In the genomic region with DNA sequence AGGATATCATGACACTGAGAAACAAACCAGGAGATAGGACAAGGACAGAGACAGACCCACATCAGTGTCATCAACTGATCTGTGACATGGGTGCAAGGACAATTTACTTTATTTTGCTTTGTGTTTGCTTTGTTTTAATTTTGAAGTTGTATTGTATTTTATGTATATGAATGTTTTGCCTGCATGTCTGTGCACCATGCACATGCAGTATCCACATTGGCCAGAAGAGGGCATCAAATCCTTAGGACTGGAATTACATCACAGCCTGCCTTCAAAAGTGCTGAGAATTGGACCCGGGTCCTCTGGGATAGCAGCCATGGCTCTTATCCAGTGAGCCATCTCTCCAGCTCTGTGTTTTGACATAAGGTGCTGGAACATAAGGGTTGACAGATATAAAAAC, we compare ENCODE assay signal across 12 mouse cellular contexts. TPM values are rescaled to one million over a fixed set of nuclear protein-coding genes. Genes with fewer than 3 reads are reported as not detected.
DNase-seq lines count a peak whose midpoint lies in the region; ATAC-seq and TF ChIP-seq lines count a peak whose summit lies in the region.
"Had no signal": no experiment of that assay in that cellular context is flagged by ENCODE, and none has a peak within 500 bp of the region (broad histone marks: within the 10 kb centered on the region; RNA-seq: fewer than 3 reads in every experiment).

No protein-coding gene starts in this region.

- no peaks in the 10 kb centered on the region for H3K4me1 ChIP-seq in kidney, adult 2 months (ENCODE audit: control insufficient read depth, insufficient read depth, low read length)
- H3K4me1 ChIP-seq in kidney, embryonic 15.5 days, result no peaks in the 10 kb centered on the region
- H3K4me1 ChIP-seq in stomach, postnatal 0 days (replicated peaks; ENCODE audit: control insufficient read depth, insufficient read depth), result no peaks in the 10 kb centered on the region

- no peak overlapping the region for H3K9ac ChIP-seq in kidney, embryonic 15.5 days
- H3K9ac ChIP-seq in stomach, postnatal 0 days (ENCODE audit: low read length), result no peak overlapping the region
- H3K9ac ChIP-seq: liver, embryonic 13.5 days had no signal

- H3K27ac ChIP-seq in kidney, adult 2 months (ENCODE audit: insufficient read depth, low read depth, low read length), result no peak overlapping the region
- H3K27ac ChIP-seq in kidney, embryonic 15.5 days, result no peak overlapping the region
- H3K27ac ChIP-seq in stomach, postnatal 0 days (replicated peaks), result no peak overlapping the region
- H3K27ac ChIP-seq: liver, embryonic 13.5 days had no signal

- no peak overlapping the region for H3K4me2 ChIP-seq in kidney, embryonic 15.5 days
- H3K4me2 ChIP-seq in stomach, postnatal 0 days (replicated peaks; ENCODE audit: low read depth), result no peak overlapping the region
- H3K4me2 ChIP-seq: liver, embryonic 13.5 days had no signal

- no peak overlapping the region for H3K4me3 ChIP-seq in kidney, adult 2 months (ENCODE audit: insufficient read depth, low read depth, low read length)
- H3K4me3 ChIP-seq in kidney, embryonic 15.5 days (replicated peaks), result no peak overlapping the region
- H3K4me3 ChIP-seq in stomach, postnatal 0 days (ENCODE audit: low read depth, low read length), result no peak overlapping the region
- H3K4me3 ChIP-seq: liver, embryonic 13.5 days had no signal

- no peaks in the 10 kb centered on the region for H3K27me3 ChIP-seq in kidney, adult 2 months (replicated peaks; ENCODE audit: control insufficient read depth, insufficient read depth, low read length)
- H3K27me3 ChIP-seq in kidney, embryonic 15.5 days, result no peaks in the 10 kb centered on the region
- H3K27me3 ChIP-seq in stomach, postnatal 0 days (ENCODE audit: control insufficient read depth, insufficient read depth, low read length), result no peaks in the 10 kb centered on the region
- H3K27me3 ChIP-seq: liver, embryonic 13.5 days had no signal

- 76% methylated on average over 1 of the region's 1 CpGs for WGBS in kidney, adult 2 months
- WGBS in kidney, embryonic 15.5 days, result 68% methylated on average over 1 of the region's 1 CpGs
- 70% methylated on average over 1 of the region's 1 CpGs for WGBS in stomach, postnatal 0 days

- ATAC-seq in kidney, embryonic 15.5 days (replicated peaks; ENCODE audit: low FRiP score), result no peak
- ATAC-seq in stomach, postnatal 0 days (ENCODE audit: low FRiP score, low TSS enrichment), result no peak
- ATAC-seq: inflammation-experienced regulatory T-cells, adult 6 months had no signal

- DNase-seq in kidney, adult 2 months, result peak; percentile 8
- peak; percentile 2 for DNase-seq in thymus, postnatal 0 days (ENCODE audit: low spot score)
- DNase-seq in thymus, postnatal 25 days, result no peak
- DNase-seq in adipocyte (ENCODE audit: low spot score), result peak; percentile 19
- no peak for DNase-seq in stomach, postnatal 0 days (ENCODE audit: low spot score)
- DNase-seq in urinary bladder, postnatal 25 days (ENCODE audit: low spot score), result no peak
- DNase-seq in right cerebral cortex, postnatal 25 days, result no peak
- DNase-seq: adrenal gland, postnatal 10 days; gastrocnemius, postnatal 10 days; liver, embryonic 13.5 days had no signal

- no peaks in the 10 kb centered on the region for H3K9me3 ChIP-seq in kidney, embryonic 15.5 days (replicated peaks)
- no peaks in the 10 kb centered on the region for H3K9me3 ChIP-seq in stomach, postnatal 0 days (ENCODE audit: control insufficient read depth, low read length)
- H3K9me3 ChIP-seq: liver, embryonic 13.5 days had no signal

- no peaks in the 10 kb centered on the region for H3K36me3 ChIP-seq in kidney, adult 2 months (ENCODE audit: control insufficient read depth, insufficient read depth, low read length)
- H3K36me3 ChIP-seq in kidney, embryonic 15.5 days, result no peaks in the 10 kb centered on the region
- H3K36me3 ChIP-seq in stomach, postnatal 0 days (ENCODE audit: control insufficient read depth, insufficient read depth, low read length), result no peaks in the 10 kb centered on the region
- H3K36me3 ChIP-seq: liver, embryonic 13.5 days had no signal

- no peak for TF ChIP-seq POLR2A in kidney, adult 2 months (IDR thresholded peaks at IDR 0.05; ENCODE audit: low read depth, low read length)

- no peak for TF ChIP-seq EP300 in stomach, postnatal 0 days (optimal IDR thresholded peaks at IDR 0.05)

- peak; percentile 51 for TF ChIP-seq CTCF in kidney, adult 2 months (conservative IDR thresholded peaks at IDR 0.05; ENCODE audit: insufficient read depth, insufficient read length, low read depth, low read length)
- peak; percentile 58 for TF ChIP-seq CTCF in stomach, postnatal 0 days (IDR thresholded peaks at IDR 0.05; ENCODE audit: low read depth)

RNA-seq across cellular contexts. Expression of gene Drd1, which starts 20.0 kb away (rescaled TPM):
- 0.02 and 0.08 TPM in 2 replicates for polyA plus RNA-seq in kidney, adult 2 months (2012; rRNA removed)
- polyA plus RNA-seq in kidney, embryonic 15.5 days (2015; fragmentation: Nextera tagmentation; extraction: Ambion mirVana), result 0.32 and 0.49 TPM in 2 replicates
- polyA plus RNA-seq in thymus, postnatal 0 days (2015; fragmentation: Nextera tagmentation; extraction: Ambion mirVana), result 0.08 and 0.10 TPM in 2 replicates
- 0.11 and 0.21 TPM in 2 replicates for polyA plus RNA-seq in stomach, postnatal 0 days (2015; fragmentation: Nextera tagmentation; extraction: Ambion mirVana)
- polyA plus RNA-seq: liver, embryonic 13.5 days had no signal

RNA-seq across cellular contexts. Expression of gene Sfxn1, which starts 36.1 kb away (rescaled TPM):
- 96.4 and 106 TPM in 2 replicates for polyA plus RNA-seq in kidney, adult 2 months (2012; rRNA removed)
- 95.7 and 97.2 TPM in 2 replicates for polyA plus RNA-seq in kidney, embryonic 15.5 days (2015; fragmentation: Nextera tagmentation; extraction: Ambion mirVana)
- 65.8 and 66.8 TPM in 2 replicates for polyA plus RNA-seq in thymus, postnatal 0 days (2015; fragmentation: Nextera tagmentation; extraction: Ambion mirVana)
- 34.5 TPM in 2 replicates for polyA plus RNA-seq in stomach, postnatal 0 days (2015; fragmentation: Nextera tagmentation; extraction: Ambion mirVana)

Comparison
In these comparisons a context has a peak if more than half of its experiments do, and no peak if none do; other contexts are left out.
1. DNase-seq: peak in kidney, adult 2 months (single experiment), thymus, postnatal 0 days (single experiment) and adipocyte (single experiment); none in thymus, postnatal 25 days (single experiment), stomach, postnatal 0 days (single experiment), urinary bladder, postnatal 25 days (single experiment) and right cerebral cortex, postnatal 25 days (single experiment).